Mouse (Mus musculus): ENCODE measurements around the gene Hif3a.
"Not testable (repeated sequence)": the region's sequence is repeated elsewhere in the genome, so short reads cannot be mapped to it uniquely, and the experiment has no call there.

Gene Hif3a

DNA sequence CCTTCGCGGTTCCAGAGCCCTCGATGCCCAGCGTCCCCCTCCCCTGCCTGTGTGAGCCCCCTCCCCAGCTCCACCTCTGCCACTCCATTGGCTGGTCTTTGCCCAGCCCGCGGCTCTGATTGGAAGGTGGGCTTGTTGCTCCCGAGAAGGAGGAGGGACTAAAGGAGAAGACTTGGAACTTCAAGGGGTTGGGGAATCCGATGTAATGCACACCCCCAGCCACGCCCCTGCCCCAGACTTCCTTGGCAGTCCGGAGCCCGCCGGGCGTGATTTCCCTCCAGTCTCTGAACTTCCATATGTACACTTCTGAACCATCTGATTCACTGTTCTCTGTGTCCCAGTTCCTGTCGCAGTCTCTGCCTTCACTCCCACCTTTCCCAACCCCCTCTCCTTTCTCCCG lies at the start of gene Hif3a:
Gene Hif3a (minus strand): TSS at position 39 of the 400 bp plus-strand sequence.
- DNase-seq (ENCODE audit: low read depth, low spot score) = no peak

- DNase-seq (ENCODE audit: low read depth, low spot score) = not testable (repeated sequence)
Measured at GRCm38 (mm10) chr7:17101631-17102030, 39.4 kb upstream of the Hif3a start.

GRCm38 (mm10) chr7:17091280-17091679 lies 29.1 kb upstream of the Hif3a start:
- no peak for DNase-seq (ENCODE audit: low read depth, low spot score)

DNA sequence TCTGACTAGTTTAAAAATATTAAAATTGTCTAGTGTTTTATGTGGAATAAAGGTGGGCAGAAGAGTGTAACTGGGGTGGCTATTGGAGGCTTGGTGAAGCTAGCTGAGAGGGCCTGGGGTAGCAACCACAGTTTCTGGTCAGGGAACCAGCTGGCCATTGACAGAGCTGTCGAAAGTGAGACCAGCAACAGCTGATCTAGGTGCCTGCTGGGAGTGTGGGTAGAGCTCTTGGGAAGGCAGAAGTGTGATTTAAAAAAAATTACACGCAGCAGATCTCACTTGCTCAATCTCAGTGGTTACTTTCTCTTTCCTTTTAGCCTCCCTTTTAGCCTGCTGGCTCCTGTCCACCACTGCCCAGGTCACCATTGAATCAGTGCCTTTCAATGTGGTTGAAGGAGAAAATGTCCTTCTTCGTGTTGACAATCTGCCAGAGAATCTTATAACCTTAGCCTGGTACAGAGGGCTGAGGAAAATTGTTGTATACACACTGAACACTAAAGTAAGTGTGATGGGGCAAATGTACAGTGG lies 27.9 kb upstream of the Hif3a start:
- DNase-seq (ENCODE audit: low read depth, low spot score) = no peak

DNA sequence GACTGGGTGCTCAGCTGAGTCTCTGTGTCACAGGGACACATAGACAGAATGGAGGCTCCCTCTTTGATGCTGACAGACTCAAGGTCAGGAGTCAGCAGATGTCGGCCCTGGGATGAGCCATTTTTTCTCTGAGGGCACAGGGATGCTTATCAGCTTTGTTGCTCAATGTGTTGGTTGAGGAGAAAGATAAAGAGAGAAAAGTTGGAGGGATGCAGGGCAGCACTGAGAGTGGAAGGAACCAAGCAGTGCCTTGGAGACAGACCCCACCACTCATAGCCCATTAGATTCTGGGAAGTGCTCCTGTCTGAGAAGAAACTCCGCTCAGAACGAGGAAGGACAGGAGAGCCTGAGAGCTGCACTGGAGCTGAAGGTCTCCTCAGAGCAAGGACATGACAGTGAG lies 25.5 kb upstream of the Hif3a start:
- no peak for DNase-seq (ENCODE audit: low read depth, low spot score)

DNA sequence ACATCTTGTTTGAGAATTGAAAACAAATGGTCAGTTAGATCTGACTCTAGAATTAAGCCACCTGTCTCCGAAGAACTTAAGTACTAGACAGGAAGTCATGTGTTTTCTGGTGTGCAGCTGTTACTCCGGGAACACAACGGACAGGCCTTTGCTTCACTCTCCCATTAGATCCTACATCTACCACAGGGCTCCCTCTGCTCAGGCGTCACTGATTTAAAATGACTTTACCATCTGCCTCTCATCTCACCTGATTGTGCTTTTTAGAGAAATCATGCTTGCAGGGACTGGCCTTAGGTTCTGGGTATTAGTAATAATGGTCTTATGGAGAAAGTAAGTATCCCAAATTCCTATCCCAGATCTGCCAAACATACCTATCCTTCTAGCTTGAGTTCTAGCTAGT lies 20.5 kb upstream of the Hif3a start:
- DNase-seq (ENCODE audit: low read depth, low spot score) = no peak

DNA sequence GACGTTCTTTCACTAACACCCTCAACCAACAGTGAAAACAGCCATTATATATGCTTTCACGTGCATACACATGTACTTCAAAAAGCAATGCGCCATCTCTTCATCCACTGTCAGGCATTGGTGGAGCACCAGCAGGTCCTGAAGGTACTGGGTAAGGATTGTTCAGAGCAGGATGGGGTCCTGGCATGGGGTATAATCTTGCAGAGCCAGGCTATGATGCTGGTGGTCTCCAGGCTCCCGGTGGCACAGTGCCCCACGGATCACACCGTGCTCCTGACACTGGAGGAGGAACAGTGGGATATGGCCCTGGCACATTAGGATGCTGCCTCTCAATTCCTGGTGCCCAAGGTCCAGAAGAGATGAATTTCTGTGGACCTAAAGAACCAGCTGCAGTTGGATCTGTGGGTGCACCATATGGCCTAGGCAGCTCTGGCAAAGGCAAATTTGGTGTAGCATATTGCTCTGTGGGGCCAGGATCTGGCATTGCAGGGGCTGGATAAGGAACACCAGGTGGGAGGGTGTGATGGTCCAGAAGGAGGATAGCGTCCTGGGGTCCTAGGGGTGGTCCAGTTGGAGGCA lies 15.9 kb upstream of the Hif3a start:
- DNase-seq (ENCODE audit: low read depth, low spot score) = no peak

GRCm38 (mm10) chr7:17076542-17076941 lies 14.3 kb upstream of the Hif3a start:
- no peak for DNase-seq (ENCODE audit: low read depth, low spot score)

DNA sequence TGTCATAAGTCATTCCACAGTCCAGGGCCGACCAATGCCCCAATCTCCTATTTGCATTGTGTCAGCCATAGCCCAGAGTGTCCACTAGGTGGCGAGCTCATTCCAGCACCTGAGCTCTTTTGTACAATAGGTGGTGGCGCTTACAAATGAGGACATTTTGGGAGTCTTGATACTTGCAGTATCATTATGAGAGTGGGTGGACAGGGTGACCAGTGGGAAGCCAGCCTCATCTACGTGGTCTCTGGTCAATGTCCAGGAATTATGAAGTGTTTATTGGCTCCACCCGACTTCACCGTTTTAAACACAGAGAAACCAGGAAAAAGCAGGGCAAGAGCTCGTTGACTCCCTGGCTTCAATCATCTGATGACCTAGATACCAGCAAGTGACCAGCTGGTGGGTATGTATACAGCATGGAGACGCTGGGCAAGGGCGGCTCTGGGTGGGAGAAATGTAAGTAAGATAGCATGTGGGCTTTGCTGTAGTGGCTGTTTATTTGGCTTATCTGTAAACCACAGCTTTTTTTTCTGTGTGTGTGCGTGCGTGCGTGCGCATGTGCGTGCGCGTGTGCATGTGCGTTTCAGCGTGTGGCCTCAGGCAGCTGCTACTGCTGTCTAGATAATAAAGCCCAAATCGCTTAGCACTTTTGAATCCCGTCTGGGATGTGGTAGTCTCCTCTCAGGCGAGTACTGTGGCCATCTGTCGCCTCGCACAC lies 11.8 kb upstream of the Hif3a start, which contains the start of gene Psg16:
Gene Psg16 (plus strand): TSS at position 137 of the 712 bp plus-strand sequence.
- no peak for DNase-seq (ENCODE audit: low read depth, low spot score)

GRCm38 (mm10) chr7:17073513-17073903 lies 11.3 kb upstream of the Hif3a start:
- no peak for DNase-seq (ENCODE audit: low read depth, low spot score)

DNA sequence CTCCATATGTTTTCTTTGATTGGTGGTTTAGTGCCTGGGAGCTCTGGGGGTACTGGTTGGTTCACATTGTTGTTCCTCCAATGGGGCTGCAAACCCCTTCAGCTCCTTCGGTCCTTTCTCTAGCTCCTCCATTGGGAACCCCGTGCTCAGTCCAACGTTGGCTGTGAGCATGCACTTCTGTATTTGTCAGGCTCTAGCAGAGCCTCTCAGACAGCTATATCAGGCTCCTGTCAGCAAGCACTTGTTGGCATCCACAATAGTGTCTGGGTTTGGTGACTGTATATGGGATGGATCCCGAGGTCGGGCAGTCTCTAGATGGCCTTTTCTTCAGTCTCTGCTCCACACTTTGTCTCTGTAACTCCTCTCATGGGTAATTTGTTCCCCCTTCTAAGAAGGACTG lies 5.4 kb upstream of the Hif3a start:
- DNase-seq (ENCODE audit: low read depth, low spot score) = not testable (repeated sequence)

DNA sequence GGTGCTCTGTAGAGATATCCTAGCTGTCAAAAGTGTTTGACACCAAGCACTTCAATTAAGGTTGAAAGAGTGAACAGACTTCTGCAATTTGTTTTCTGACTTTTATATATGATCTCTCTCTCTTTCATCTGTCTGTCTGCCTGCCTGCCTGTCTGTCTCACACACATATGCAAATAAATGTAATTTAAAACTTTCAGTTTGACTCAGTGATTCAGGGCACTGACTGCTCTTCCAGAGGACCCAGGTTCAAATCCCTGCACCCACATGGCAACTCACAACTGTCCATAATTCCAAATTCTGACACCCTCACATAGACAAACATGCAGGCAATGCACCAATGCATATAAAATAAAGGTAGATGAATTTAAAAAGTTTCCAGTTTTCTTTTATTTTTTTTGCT lies 4.8 kb upstream of the Hif3a start:
- DNase-seq (ENCODE audit: low read depth, low spot score) = no peak

DNA sequence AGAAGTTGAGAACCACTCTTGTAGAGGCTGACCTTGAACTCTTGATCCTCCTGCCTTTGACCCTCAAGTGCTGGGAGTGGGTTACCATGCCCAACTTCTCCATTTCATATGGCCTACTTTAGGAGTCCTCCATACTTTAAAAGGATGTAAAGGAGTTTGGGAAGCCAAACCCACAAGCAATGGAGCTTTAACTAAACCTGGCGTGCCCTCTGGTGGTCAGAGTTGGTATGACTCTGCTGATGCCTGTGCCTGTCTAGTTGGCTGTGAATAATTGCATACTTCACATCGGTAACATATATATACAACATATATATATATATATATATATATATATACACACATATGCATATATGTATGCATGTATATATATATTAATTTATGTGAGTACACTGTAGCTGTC lies 4.2 kb upstream of the Hif3a start:
- no peak for DNase-seq (ENCODE audit: low read depth, low spot score)

DNA sequence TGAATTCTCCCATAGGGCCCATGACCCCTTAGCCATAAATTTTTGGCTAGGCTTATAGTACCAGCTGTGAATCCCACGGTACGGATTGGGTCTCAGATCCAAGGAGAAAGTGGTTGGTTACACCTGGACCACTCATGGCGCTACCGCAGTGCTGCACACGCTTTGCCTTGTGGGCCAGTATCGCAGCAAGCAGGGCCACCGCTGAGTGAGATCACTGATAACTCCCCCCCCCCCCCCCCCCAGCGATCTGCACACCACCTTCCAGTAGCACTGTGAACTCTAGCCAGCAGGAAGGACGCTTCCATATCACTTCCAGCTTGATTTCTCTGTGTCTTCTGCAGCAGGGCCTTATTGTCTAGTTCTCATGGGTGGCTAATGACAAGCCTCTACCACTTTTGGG lies 3.4 kb upstream of the Hif3a start:
- DNase-seq (ENCODE audit: low read depth, low spot score) = no peak

- DNase-seq (ENCODE audit: low read depth, low spot score) = no peak
Measured at GRCm38 (mm10) chr7:17062845-17063244, 618 bp upstream of the Hif3a start.

DNA sequence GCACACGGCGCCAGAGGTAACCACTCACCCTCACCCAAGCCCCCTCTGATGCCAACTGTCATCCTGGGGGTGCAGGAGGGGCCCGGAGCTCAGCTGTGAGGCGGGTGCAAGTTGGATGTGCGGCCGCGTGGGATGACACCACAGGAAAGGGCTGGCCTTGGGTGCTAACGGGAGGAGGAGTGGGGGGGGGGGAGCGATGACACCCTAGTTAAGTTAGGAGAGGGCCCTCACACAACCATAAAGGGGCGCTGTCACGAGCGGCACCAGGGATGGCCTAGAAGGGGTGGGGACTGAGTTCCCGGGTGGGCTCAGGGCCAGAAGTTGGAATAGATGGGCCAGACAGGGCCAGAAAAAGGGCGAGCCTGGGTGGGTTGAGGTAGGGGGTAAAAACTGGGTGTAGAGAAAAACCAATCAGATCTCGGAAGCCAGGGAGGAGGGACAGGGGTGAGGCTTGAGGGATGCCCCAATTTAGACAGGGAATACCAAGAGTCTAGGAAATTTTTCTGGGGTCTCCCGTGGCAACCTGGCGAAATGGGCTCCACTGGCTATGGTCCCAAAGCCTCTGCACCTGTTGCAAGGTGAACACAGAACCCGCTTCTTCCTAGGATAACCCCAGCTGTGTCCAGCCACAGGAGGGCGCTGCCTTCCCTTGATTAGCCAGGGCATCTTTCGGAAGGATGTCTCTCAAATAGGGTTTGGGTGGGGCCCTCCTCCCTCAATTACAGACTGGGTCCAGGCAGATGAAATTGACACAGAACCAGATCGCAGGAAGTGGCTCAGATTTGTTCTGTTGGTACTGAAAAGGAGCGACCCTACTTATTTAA lies 1.2 kb downstream of the Hif3a start:
- no peak for DNase-seq (ENCODE audit: low read depth, low spot score)

GRCm38 (mm10) chr7:17060031-17060781 lies 2.0 kb downstream of the Hif3a start:
- DNase-seq (ENCODE audit: low read depth, low spot score) = no peak

DNA sequence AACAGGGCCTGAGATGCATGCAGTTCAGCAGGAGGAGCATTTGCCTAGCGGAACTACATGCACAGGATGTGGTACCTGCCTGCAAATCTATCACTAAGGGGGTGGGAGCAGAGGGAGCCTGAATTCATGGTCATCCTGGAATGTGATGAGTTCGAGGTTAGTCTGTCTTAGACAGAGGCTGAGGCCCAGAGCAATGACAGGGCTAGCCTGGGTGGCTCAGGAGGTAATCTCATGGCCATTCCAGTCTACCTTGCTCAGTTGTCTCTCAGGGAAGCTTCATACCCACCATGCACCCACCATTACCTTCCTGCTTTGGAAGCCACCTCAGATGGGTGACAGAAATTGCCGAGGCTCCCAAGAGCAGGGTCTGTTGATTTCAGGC lies 2.8 kb downstream of the Hif3a start:
- DNase-seq (ENCODE audit: low read depth, low spot score) = no peak

DNA sequence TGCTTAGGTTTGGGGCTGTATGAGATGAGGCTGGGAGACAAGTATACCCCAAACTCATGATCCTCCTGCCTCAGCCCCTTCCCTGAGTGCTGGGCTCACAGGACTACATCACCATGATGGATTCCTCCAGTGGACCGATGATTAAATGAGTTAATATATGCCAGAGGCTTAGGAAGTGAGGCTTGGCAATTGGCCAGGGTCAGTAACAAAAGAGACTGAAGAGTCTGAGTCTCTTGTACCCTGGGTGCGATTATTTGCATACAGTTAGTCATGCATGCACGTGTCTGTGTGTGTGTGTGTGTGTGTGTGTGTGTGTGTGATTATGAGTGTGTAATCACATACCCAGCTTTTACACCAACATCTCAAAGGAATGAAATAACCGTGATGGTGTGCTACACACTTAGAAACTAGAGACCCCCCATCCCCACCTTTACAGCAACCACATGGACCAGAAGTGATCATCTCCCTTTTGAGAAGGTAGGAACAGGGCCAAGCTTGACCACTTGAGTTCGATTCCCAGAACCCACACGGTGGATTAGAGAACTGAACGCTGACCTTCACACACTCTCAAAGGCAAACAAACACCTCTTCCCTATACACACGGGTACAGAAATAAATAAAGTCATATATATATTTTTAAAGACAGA lies 3.3 kb downstream of the Hif3a start:
- DNase-seq (ENCODE audit: low read depth, low spot score) = no peak

DNA sequence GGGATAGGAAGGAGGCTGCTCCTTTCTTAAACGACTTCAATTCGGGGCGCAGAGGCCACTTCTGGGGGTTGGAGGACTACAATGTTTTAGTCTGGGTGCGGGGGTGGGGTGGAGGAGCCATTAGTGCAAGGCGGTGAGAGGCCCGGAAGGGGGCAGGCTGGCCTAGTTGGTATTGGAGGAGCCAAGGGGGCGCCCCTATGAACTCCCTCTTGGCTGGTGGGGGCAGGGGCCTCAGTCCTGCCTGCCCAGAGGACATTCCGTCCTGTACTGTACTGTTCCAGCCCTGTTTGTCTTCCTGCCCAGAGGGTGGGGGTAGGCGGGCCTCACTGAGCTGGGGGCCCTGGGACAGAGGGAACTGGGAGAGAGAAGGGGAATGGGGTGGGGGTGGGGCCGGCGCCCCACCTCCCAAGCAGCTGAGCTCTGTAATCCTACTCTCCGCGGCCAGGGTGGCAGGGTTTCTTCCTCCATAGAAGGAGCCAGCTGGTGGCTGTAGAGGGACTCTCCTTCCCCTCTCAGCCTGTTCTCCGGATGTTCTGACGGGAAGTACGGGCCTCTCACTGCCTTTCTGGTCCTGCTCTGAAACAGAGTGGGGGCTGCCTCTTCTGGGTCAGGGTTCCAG lies 4.0 kb downstream of the Hif3a start:
- DNase-seq (ENCODE audit: low read depth, low spot score) = no peak

Measured in WW6 (cell line).